Mouse (Mus musculus): ENCODE data around the gene Zrsr2. TPM values are rescaled to one million over a fixed set of nuclear protein-coding genes. Genes with fewer than 3 reads are reported as not detected.

Zrsr2 gene
- total RNA-seq, 1 experiment from 2014 or later: 87.7 TPM

DNA sequence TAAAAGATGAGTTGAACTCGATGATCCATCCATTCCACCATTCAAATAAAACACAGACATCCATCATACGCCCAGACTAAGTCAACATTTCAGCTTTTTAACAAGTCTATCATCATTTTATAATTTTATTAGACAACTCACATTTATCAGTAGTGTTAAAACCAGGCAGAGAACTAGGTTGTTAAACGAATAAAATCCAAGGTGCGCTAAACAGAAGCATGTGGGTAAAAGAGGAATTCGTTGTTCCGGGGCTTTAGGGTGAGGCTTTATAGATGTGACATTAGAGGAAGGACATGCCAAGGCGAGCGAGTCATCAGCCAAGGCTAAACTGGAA, 50.5 kb downstream of the Zrsr2 start:
- ATAC-seq (replicated peaks in 1 of 2; ENCODE audit: insufficient read depth in 1 of 2, low FRiP score in 2 of 2, low TSS enrichment in 1 of 2, low read depth in 1 of 2, poor library complexity in 2 of 2, severe bottlenecking in 2 of 2): peak in 1 of 2 experiments; percentile 7; a peak in 1 of 4 replicates

DNA sequence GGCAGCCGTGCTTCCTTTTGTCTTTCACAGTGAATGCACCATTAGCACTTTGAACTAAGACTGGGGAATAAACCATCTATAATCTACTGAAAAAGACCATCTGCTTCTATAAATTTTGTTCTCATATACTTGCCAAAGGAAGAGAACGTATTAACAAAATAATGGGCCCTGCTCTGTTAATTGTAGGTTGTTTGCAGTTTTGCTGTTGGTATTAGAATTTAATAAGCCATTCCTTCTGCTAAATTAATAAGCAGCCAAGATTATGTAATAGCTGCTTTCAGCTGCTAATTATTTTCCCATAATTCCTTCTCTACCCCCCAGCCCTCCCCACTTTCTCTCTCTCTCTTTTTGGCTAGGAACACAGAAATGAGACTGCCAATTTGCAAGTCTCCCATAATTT, 51.6 kb downstream of the Zrsr2 start:
- ATAC-seq (replicated peaks in 1 of 2; ENCODE audit: insufficient read depth in 1 of 2, low FRiP score in 2 of 2, low TSS enrichment in 1 of 2, low read depth in 1 of 2, poor library complexity in 2 of 2, severe bottlenecking in 2 of 2): no peak

DNA sequence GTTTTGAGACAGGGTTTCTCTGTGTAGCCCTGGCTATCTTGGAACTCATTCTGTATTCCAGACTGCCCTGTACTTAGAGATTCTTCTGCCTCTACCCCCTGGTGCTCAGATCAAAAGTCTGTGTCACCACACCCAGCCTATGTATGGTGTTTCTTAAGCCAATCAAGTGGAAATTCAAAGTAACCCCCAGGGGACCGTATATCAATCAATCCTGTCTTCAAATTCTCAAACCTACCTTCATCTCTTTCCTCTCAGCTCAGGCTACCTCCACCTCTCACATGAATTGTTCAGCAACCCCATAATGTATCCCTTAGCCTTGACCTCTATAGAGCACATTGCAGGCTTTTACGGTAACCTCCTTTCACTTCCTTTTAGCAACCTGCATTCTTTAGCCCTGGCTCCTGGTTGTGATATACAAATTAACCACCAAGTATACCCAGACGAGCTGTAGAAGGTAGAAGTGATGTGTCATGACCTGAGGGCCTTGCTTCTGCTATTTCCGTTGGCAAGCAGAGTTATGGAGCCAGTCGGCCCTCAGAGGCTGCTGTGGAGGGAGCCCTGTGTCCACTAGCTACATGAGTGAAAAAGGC, 58.9 kb downstream of the Zrsr2 start:
- ATAC-seq (replicated peaks in 1 of 2; ENCODE audit: insufficient read depth in 1 of 2, low FRiP score in 2 of 2, low TSS enrichment in 1 of 2, low read depth in 1 of 2, poor library complexity in 2 of 2, severe bottlenecking in 2 of 2): peak; percentile 29 to 56; a peak in 2 of 4 replicates

DNA sequence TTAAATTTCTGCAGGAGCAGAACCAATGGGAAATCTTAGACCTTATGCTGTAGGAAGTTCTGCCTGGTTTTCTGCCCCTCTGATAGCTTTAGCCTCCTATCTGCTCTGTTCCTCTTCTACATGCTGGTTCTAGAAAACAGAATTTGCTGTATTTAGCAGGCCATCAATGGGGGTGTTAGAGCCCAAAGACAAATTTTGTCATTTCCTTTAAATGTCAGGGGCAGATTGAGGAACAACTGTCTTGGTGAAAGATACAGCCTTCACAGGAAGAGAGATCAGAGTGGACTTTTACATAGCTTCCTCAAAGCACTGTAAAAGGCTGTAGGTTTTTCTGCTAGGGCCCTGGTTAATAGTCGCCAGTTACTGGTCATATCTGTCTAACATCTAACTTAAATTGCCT, 61.1 kb downstream of the Zrsr2 start:
- ATAC-seq (replicated peaks in 1 of 2; ENCODE audit: insufficient read depth in 1 of 2, low FRiP score in 2 of 2, low TSS enrichment in 1 of 2, low read depth in 1 of 2, poor library complexity in 2 of 2, severe bottlenecking in 2 of 2): peak; percentile 49 to 71; a peak in 3 of 4 replicates

DNA sequence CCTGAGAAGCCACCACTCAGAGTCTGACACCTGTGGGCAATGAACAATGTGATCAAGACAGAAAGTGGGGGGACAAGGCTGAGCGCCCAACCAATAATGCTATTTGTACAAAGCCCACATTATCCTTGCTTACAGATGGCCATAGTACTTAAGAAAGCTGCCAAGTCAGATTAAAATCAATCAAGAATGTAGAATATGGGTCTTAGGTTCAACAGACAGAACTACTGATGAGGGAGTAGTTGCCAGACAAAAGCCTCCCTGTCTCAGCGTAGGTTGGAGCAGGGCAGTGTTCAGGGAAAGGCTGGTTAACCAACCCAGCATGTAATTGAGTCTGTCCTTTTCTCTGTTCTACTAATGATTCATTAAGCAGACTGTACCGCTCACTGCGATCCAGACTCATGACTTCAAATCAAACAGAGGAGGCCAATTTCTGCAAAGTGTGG, 72.9 kb downstream of the Zrsr2 start:
- ATAC-seq (replicated peaks in 1 of 2; ENCODE audit: insufficient read depth in 1 of 2, low FRiP score in 2 of 2, low TSS enrichment in 1 of 2, low read depth in 1 of 2, poor library complexity in 2 of 2, severe bottlenecking in 2 of 2): no peak

Other genes starting within 250 kb of the Zrsr2 start
- gene Rnf138rt1, start 197.3 kb downstream of the Zrsr2 start, total RNA-seq (2017): not detected in 2 replicates
- 13.8 and 24.0 TPM in 2 replicates for gene Ap1s2, start 49.6 kb downstream of the Zrsr2 start, total RNA-seq (2017)
- 1.5 and 2.1 TPM in 2 replicates for gene Car5b, start 69.3 kb upstream of the Zrsr2 start, total RNA-seq (2017)
- 14.9 and 21.8 TPM in 2 replicates for gene Siah1b, start 117.8 kb upstream of the Zrsr2 start, total RNA-seq (2017)
- not detected in 2 replicates for gene Cltrn, start 130.2 kb upstream of the Zrsr2 start, total RNA-seq (2017)
- gene Ace2, start 180.7 kb upstream of the Zrsr2 start, total RNA-seq (2017): not detected in 2 replicates

Measured in hematopoietic stem cell, adult 5-6 weeks (primary cell).